Mouse (Mus musculus): ENCODE data around the gene Fyb2. TPM values are rescaled to one million over a fixed set of nuclear protein-coding genes. Genes with fewer than 3 reads are reported as not detected.

Fyb2 gene
- polyA plus RNA-seq, 1 experiment from 2014 or later, result 0.24 TPM

GRCm38 (mm10) chr4:104905049-104905448 is 8.2 kb upstream of the Fyb2 start:
- no peak overlapping the region for H3K27ac ChIP-seq
- H3K27me3 ChIP-seq (ENCODE audit: insufficient read depth, poor library complexity, severe bottlenecking), result no peaks in the 10 kb centered on the region
- 82% methylated on average over 6 of the region's 6 CpGs for WGBS
- no peak for DNase-seq (ENCODE audit: low spot score)
- H3K36me3 ChIP-seq, result no peaks in the 10 kb centered on the region
- no peaks in the 10 kb centered on the region for H3K9me3 ChIP-seq
- H3K4me1 ChIP-seq, result no peaks in the 10 kb centered on the region
- H3K4me3 ChIP-seq, result no peak overlapping the region

GRCm38 (mm10) chr4:104911685-104912084 is 1.6 kb upstream of the Fyb2 start:
- Histone ChIP-seq H3K27me3 (ENCODE audit: insufficient read depth, poor library complexity, severe bottlenecking) (peaks cover 24% of the 10 kb centered on the region), H3K27ac (no peak overlapping the region), H3K4me3 (no peak overlapping the region), H3K36me3 (no peaks in the 10 kb centered on the region), H3K9me3 (no peaks in the 10 kb centered on the region), H3K4me1 (peaks cover 6% of the 10 kb centered on the region)
- DNase-seq (ENCODE audit: low spot score), result peak; percentile 89
- 27% methylated on average over 7 of the region's 7 CpGs for WGBS

- peaks cover 24% of the 10 kb centered on the region for H3K27me3 ChIP-seq (ENCODE audit: insufficient read depth, poor library complexity, severe bottlenecking)
- WGBS, result 85% methylated on average over 6 of the region's 6 CpGs
Measured at GRCm38 (mm10) chr4:104914711-104915247, 1.5 kb downstream of the Fyb2 start.

GRCm38 (mm10) chr4:104918017-104918416 is 4.8 kb downstream of the Fyb2 start:
- DNase-seq (ENCODE audit: low spot score), result no peak
- WGBS, result 86% methylated on average over 6 of the region's 6 CpGs

More at GRCm38 (mm10) chr4:104914711-104915247, 1.5 kb downstream of the Fyb2 start:
- Histone ChIP-seq H3K27ac (no peak overlapping the region), H3K9me3 (no peaks in the 10 kb centered on the region), H3K36me3 (no peaks in the 10 kb centered on the region), H3K4me3 (no peak overlapping the region), H3K4me1 (peaks cover 6% of the 10 kb centered on the region)
- no peak for DNase-seq (ENCODE audit: low spot score)

GRCm38 (mm10) chr4:104925383-104925782 is 12.1 kb downstream of the Fyb2 start:
- Histone ChIP-seq H3K4me1 (no peaks in the 10 kb centered on the region), H3K36me3 (no peaks in the 10 kb centered on the region), H3K9me3 (no peaks in the 10 kb centered on the region), H3K27ac (no peak overlapping the region), H3K27me3 (ENCODE audit: insufficient read depth, poor library complexity, severe bottlenecking) (no peaks in the 10 kb centered on the region), H3K4me3 (no peak overlapping the region)
- WGBS, result 83% methylated on average over 5 of the region's 5 CpGs
- no peak for DNase-seq (ENCODE audit: low spot score)

More at GRCm38 (mm10) chr4:104918017-104918416, 4.8 kb downstream of the Fyb2 start:
- peaks cover 16% of the 10 kb centered on the region for H3K27me3 ChIP-seq (ENCODE audit: insufficient read depth, poor library complexity, severe bottlenecking)
- peaks cover 6% of the 10 kb centered on the region for H3K4me1 ChIP-seq
- no peak overlapping the region for H3K27ac ChIP-seq
- H3K4me3 ChIP-seq, result no peak overlapping the region
- H3K9me3 ChIP-seq, result no peaks in the 10 kb centered on the region
- H3K36me3 ChIP-seq, result no peaks in the 10 kb centered on the region

- H3K36me3 ChIP-seq, result no peaks in the 10 kb centered on the region
- 80% methylated on average over 7 of the region's 7 CpGs for WGBS
- no peak overlapping the region for H3K4me3 ChIP-seq
- no peaks in the 10 kb centered on the region for H3K27me3 ChIP-seq (ENCODE audit: insufficient read depth, poor library complexity, severe bottlenecking)
- H3K4me1 ChIP-seq, result no peaks in the 10 kb centered on the region
- no peaks in the 10 kb centered on the region for H3K9me3 ChIP-seq
- no peak overlapping the region for H3K27ac ChIP-seq
- no peak for DNase-seq (ENCODE audit: low spot score)
Measured at GRCm38 (mm10) chr4:104929165-104929564, 15.9 kb downstream of the Fyb2 start.

GRCm38 (mm10) chr4:104933620-104934019 is 20.4 kb downstream of the Fyb2 start:
- H3K4me3 ChIP-seq, result no peak overlapping the region
- no peak for DNase-seq (ENCODE audit: low spot score)

GRCm38 (mm10) chr4:104934997-104935396 is 21.7 kb downstream of the Fyb2 start:
- H3K4me1 ChIP-seq, result peaks cover 35% of the 10 kb centered on the region
- H3K9me3 ChIP-seq, result no peaks in the 10 kb centered on the region
- no peaks in the 10 kb centered on the region for H3K36me3 ChIP-seq
- 48% methylated on average over 3 of the region's 3 CpGs for WGBS
- peak overlapping the region; percentile 50; the same call in 1 of the 2 replicates for H3K27ac ChIP-seq
- no peaks in the 10 kb centered on the region for H3K27me3 ChIP-seq (ENCODE audit: insufficient read depth, poor library complexity, severe bottlenecking)
- H3K4me3 ChIP-seq, result no peak overlapping the region
- no peak for DNase-seq (ENCODE audit: low spot score)

More at GRCm38 (mm10) chr4:104933620-104934019, 20.4 kb downstream of the Fyb2 start:
- Histone ChIP-seq H3K27me3 (ENCODE audit: insufficient read depth, poor library complexity, severe bottlenecking) (no peaks in the 10 kb centered on the region), H3K36me3 (no peaks in the 10 kb centered on the region), H3K9me3 (no peaks in the 10 kb centered on the region), H3K27ac (no peak overlapping the region), H3K4me1 (peaks cover 24% of the 10 kb centered on the region)

GRCm38 (mm10) chr4:104935436-104935835 is 22.2 kb downstream of the Fyb2 start:
- Histone ChIP-seq H3K27me3 (ENCODE audit: insufficient read depth, poor library complexity, severe bottlenecking) (no peaks in the 10 kb centered on the region), H3K4me3 (no peak overlapping the region), H3K36me3 (no peaks in the 10 kb centered on the region), H3K4me1 (peaks cover 39% of the 10 kb centered on the region), H3K9me3 (no peaks in the 10 kb centered on the region), H3K27ac (peak overlapping the region; percentile 50)
- no peak for DNase-seq (ENCODE audit: low spot score)
- WGBS, result 64% methylated on average over 3 of the region's 3 CpGs

GRCm38 (mm10) chr4:104936011-104936410 is 22.8 kb downstream of the Fyb2 start:
- H3K27ac ChIP-seq, result 0 out of 2 replicates have a peak overlapping the region, but pooled peaks have one; percentile 22
- H3K4me3 ChIP-seq, result no peak overlapping the region
- no peaks in the 10 kb centered on the region for H3K9me3 ChIP-seq
- no peaks in the 10 kb centered on the region for H3K36me3 ChIP-seq
- 47% methylated on average over 9 of the region's 9 CpGs for WGBS
- DNase-seq (ENCODE audit: low spot score), result no peak
- H3K4me1 ChIP-seq, result peaks cover 45% of the 10 kb centered on the region
- no peaks in the 10 kb centered on the region for H3K27me3 ChIP-seq (ENCODE audit: insufficient read depth, poor library complexity, severe bottlenecking)

GRCm38 (mm10) chr4:104939535-104939934 is 26.3 kb downstream of the Fyb2 start:
- no peak for DNase-seq (ENCODE audit: low spot score)
- Histone ChIP-seq H3K27me3 (ENCODE audit: insufficient read depth, poor library complexity, severe bottlenecking) (no peaks in the 10 kb centered on the region), H3K27ac (peak overlapping the region; percentile 52; the same call in 1 of the 2 replicates), H3K4me3 (no peak overlapping the region), H3K36me3 (no peaks in the 10 kb centered on the region), H3K4me1 (peaks cover 46% of the 10 kb centered on the region), H3K9me3 (no peaks in the 10 kb centered on the region)
- 10% methylated on average over 6 of the region's 6 CpGs for WGBS

GRCm38 (mm10) chr4:104941895-104942294 is 28.6 kb downstream of the Fyb2 start:
- 80% methylated on average over 1 of the region's 1 CpGs for WGBS
- no peak overlapping the region for H3K4me3 ChIP-seq
- no peaks in the 10 kb centered on the region for H3K9me3 ChIP-seq
- H3K27ac ChIP-seq, result no peak overlapping the region
- peaks cover 26% of the 10 kb centered on the region for H3K4me1 ChIP-seq
- no peak for DNase-seq (ENCODE audit: low spot score)
- H3K36me3 ChIP-seq, result no peaks in the 10 kb centered on the region
- no peaks in the 10 kb centered on the region for H3K27me3 ChIP-seq (ENCODE audit: insufficient read depth, poor library complexity, severe bottlenecking)

GRCm38 (mm10) chr4:104944482-104944881 is 31.2 kb downstream of the Fyb2 start:
- Histone ChIP-seq H3K9me3 (no peaks in the 10 kb centered on the region), H3K4me3 (no peak overlapping the region), H3K36me3 (no peaks in the 10 kb centered on the region), H3K4me1 (peaks cover 20% of the 10 kb centered on the region), H3K27ac (no peak overlapping the region), H3K27me3 (ENCODE audit: insufficient read depth, poor library complexity, severe bottlenecking) (no peaks in the 10 kb centered on the region)
- no peak for DNase-seq (ENCODE audit: low spot score)
- WGBS, result 79% methylated on average over 1 of the region's 1 CpGs

- Histone ChIP-seq H3K4me1 (no peaks in the 10 kb centered on the region), H3K27me3 (ENCODE audit: insufficient read depth, poor library complexity, severe bottlenecking) (no peaks in the 10 kb centered on the region), H3K36me3 (no peaks in the 10 kb centered on the region), H3K4me3 (no peak overlapping the region), H3K27ac (no peak overlapping the region), H3K9me3 (no peaks in the 10 kb centered on the region)
- 64% methylated on average over 4 of the region's 4 CpGs for WGBS
- no peak for DNase-seq (ENCODE audit: low spot score)
Measured at GRCm38 (mm10) chr4:104948886-104949285, 35.6 kb downstream of the Fyb2 start.

Data from heart, embryonic 10.5 days (tissue).